Mouse (Mus musculus) monocyte, adult 5-6 weeks (primary cell): ENCODE measurements at regions not wholly inside any gene's neighbourhood (a gene's known extent, or its start where the extent isn't known, plus 50 kb on each side); places are given as distances from the start of the nearest gene placed in this dataset.

ENCODE experiments used
- ATAC-seq: fragments of 153-309, 156-312 bp; replicated peaks from 2 replicates; pipeline ENCODE4 v1.8.0; 2017; ENCODE audit warnings: mild to moderate bottlenecking; ENCODE audit not compliant: low TSS enrichment, insufficient number of reproducible peaks, severe bottlenecking, poor library complexity, low FRiP score

- no peak for ATAC-seq
Measured at GRCm38 (mm10) chr17:52210483-52210882, 377.4 kb upstream of the Satb1 start.

GRCm38 (mm10) chr17:52197731-52198130 is 364.6 kb upstream of the Satb1 start:
- no peak for ATAC-seq

- no peak for ATAC-seq
Measured at GRCm38 (mm10) chr17:52196811-52197210, 363.7 kb upstream of the Satb1 start.

- ATAC-seq, result no peak
Measured at GRCm38 (mm10) chr17:52195804-52196203, 362.7 kb upstream of the Satb1 start.

GRCm38 (mm10) chr17:52191064-52191682 is 358.1 kb upstream of the Satb1 start:
- ATAC-seq, result no peak

GRCm38 (mm10) chr17:52182706-52183105 is 349.6 kb upstream of the Satb1 start:
- peak; percentile 63 for ATAC-seq

- no peak for ATAC-seq
Measured at GRCm38 (mm10) chr17:52177996-52178395, 344.9 kb upstream of the Satb1 start.

- peak; percentile 83 for ATAC-seq
Measured at GRCm38 (mm10) chr17:52168076-52168838, 335.2 kb upstream of the Satb1 start.

- no peak for ATAC-seq
Measured at GRCm38 (mm10) chr17:52167658-52168057, 334.6 kb upstream of the Satb1 start.

GRCm38 (mm10) chr17:52165891-52166485 is 332.9 kb upstream of the Satb1 start:
- ATAC-seq, result no peak

- peak; percentile 82 for ATAC-seq
Measured at GRCm38 (mm10) chr17:52162559-52163397, 329.7 kb upstream of the Satb1 start.

- ATAC-seq, result no peak
Measured at GRCm38 (mm10) chr17:52150496-52150895, 317.4 kb upstream of the Satb1 start.

- no peak for ATAC-seq
Measured at GRCm38 (mm10) chr17:52149834-52150233, 316.7 kb upstream of the Satb1 start.

GRCm38 (mm10) chr17:52149068-52149467 is 316.0 kb upstream of the Satb1 start:
- ATAC-seq, result peak; percentile 70

- ATAC-seq, result no peak
Measured at GRCm38 (mm10) chr17:52103891-52104290, 270.8 kb upstream of the Satb1 start.

- no peak for ATAC-seq
Measured at GRCm38 (mm10) chr17:52085834-52086233, 252.7 kb upstream of the Satb1 start.

- ATAC-seq, result no peak
Measured at GRCm38 (mm10) chr17:52084455-52084854, 251.4 kb upstream of the Satb1 start.

GRCm38 (mm10) chr17:52079316-52079715 is 246.2 kb upstream of the Satb1 start:
- ATAC-seq, result no peak

- no peak for ATAC-seq
Measured at GRCm38 (mm10) chr17:52078496-52078895, 245.4 kb upstream of the Satb1 start.
